Mouse (Mus musculus) bone marrow, adult 2 months (tissue): ENCODE data around the gene Hoxd10. TPM values are rescaled to one million over a fixed set of nuclear protein-coding genes. Genes with fewer than 3 reads are reported as not detected.

Experiments used
- H3K27ac ChIP-seq: fragments of 200-500 bp; 2 replicates; pipeline ENCODE4 v1.5.1; 2012; ENCODE audit warnings: low read depth, mild to moderate bottlenecking, control low read depth, inconsistent platforms, low read length; ENCODE audit not compliant: control insufficient read depth, poor library complexity, insufficient read depth
- H3K4me1 ChIP-seq: fragments of 200-500 bp; 2 replicates; pipeline ENCODE4 v1.6.1; 2011; ENCODE audit warnings: low read length; ENCODE audit not compliant: control insufficient read depth, insufficient read depth
- H3K4me3 ChIP-seq: fragments of 200-500 bp; replicated peaks from 2 replicates; pipeline ENCODE3; 2011; ENCODE audit warnings: mild to moderate bottlenecking, low read depth, low read length, control low read depth; ENCODE audit not compliant: control insufficient read depth
- CTCF ChIP-seq: fragments of 200-500 bp; IDR thresholded peaks from 2 replicates; pipeline ENCODE4 v1.5.1; 2011; ENCODE audit warnings: low read length, control low read depth; ENCODE audit not compliant: control insufficient read depth, insufficient read depth
- POLR2A ChIP-seq: fragments of 200-500 bp; IDR thresholded peaks from 2 replicates; pipeline ENCODE4 v1.6.1; 2011; ENCODE audit warnings: low read depth, mild to moderate bottlenecking, control low read depth, low read length, borderline replicate concordance; ENCODE audit not compliant: control insufficient read depth
- WGBS: fragments of 180-500 bp; shearing (Covaris S2); methylation state at CpG from one replicate; pipeline ENCODE4 v1.1.7; 2018; 5-methylcytosine and 5-hydroxymethylcytosine counted together
- polyA plus RNA-seq: library from polyadenylated mRNA; stranded (reverse); fragments of >200 nt; gene quantifications from 2 replicates; pipeline ENCODE4 v1.2.4, GENCODE M21; 2011; ENCODE audit warnings: low replicate concordance; ENCODE audit not compliant: missing spikeins, insufficient read depth, insufficient read length

Gene Hoxd10
- polyA plus RNA-seq, 1 experiment = not detected

DNA sequence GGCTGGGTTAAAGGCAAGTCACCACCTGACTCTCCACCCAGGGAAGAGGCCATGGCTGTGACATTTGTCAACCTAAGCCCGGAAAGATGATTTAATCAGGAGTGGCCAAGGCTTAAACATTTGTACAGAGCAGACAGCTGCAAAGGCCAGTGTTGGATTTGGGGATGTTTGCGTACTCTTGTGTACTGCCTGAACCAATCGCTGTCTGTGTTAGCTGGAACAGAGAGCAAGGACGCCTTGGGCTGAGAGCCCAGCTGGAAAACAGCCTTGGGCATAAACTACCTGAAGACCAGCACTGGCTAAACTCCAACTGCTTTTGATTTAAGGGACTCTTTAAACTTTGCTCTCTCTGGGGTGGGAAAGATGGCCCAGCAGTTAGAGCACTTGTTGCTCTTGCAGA lies 17.0 kb downstream of the Hoxd10 start:
- Histone ChIP-seq H3K4me3 (no peak overlapping the region), H3K4me1 (no peaks in the 10 kb centered on the region), H3K27ac (no peak overlapping the region)
- TF ChIP-seq CTCF (no peak), POLR2A (no peak)
- 66% methylated on average over 4 of the region's 4 CpGs for WGBS

DNA sequence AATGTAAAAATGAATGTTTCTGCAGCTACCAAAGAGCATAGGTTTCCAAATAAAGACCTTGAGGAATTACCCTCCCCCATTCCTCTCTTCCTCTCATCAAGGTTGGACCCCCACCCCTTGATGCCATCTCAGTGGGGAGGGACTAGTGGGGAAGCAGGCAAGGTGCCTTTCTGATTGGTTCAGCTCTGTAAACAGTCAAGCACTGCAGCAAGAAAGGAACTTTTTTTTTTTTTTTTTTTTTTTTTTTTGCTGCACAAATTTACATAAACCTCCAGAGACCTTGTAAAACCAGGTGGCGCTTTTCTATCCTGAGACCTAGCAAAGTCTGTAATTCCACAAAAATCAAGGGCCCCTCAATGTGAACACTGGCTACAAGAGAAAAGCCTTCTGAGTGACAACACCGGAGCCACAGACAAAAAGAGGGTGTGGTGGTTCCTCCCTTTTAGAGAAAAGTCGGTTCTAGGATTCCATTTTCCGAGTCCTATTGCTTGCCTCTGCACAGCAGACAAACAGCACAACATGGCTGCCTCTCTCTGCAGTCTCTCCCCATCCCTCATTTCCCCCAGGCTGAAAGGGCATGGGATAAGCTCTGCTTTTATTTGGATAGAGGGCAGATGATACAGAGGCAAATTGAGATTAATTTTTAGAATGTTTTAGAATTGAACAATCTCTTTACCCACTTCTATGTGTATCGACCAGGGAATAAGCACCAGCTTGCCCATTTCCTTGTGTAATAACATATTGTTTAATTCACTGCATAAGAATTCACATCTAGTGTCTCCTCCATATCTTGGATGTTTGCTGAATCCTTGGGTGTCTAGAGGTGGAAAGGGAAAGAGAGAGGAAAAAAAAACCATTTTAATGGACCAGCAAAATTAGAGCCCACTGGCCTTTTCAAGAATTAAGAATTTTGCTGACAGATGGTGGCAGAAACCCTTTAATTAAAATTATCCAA lies 18.0 kb downstream of the Hoxd10 start:
- Histone ChIP-seq H3K4me3 (no peak overlapping the region), H3K27ac (no peak overlapping the region), H3K4me1 (no peaks in the 10 kb centered on the region)
- no peak for TF ChIP-seq CTCF
- no peak for TF ChIP-seq POLR2A
- 18% methylated on average over 5 of the region's 5 CpGs for WGBS

DNA sequence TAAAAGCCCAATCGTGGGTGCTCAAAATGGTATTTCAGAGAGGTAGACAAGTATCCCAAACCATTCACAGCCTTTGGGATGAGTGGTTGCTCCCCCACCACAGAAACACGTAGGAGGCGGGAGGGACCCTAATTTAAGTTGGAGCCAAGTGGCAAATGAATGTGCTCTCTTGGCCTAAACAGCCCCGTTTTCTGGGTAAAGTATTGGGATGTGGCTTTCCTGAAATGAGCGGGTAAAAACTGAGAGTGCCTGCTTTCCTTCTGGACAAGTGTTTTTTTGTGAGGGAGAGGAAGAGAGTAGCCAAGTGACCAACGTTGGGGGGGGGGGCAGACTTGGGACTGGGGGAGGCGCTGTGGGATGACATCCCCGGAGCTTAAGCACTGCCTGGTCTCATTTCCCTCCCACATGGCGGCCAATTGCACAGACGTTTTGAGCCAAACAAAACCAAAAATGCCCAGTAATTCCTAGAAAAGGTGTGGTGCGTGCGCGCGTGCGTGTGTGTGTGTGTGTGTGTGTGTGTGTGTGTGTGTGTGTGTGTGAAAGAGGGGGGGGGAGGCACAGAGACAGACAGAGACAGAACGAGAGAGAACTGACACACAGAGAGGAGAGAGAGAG lies 19.3 kb downstream of the Hoxd10 start:
- no peak overlapping the region for H3K4me3 ChIP-seq
- TF ChIP-seq POLR2A = no peak
- no peak for TF ChIP-seq CTCF
- no peaks in the 10 kb centered on the region; the same call in 1 of the 2 replicates for H3K4me1 ChIP-seq
- no peak overlapping the region for H3K27ac ChIP-seq
- 10% methylated on average over 16 of the region's 16 CpGs for WGBS

DNA sequence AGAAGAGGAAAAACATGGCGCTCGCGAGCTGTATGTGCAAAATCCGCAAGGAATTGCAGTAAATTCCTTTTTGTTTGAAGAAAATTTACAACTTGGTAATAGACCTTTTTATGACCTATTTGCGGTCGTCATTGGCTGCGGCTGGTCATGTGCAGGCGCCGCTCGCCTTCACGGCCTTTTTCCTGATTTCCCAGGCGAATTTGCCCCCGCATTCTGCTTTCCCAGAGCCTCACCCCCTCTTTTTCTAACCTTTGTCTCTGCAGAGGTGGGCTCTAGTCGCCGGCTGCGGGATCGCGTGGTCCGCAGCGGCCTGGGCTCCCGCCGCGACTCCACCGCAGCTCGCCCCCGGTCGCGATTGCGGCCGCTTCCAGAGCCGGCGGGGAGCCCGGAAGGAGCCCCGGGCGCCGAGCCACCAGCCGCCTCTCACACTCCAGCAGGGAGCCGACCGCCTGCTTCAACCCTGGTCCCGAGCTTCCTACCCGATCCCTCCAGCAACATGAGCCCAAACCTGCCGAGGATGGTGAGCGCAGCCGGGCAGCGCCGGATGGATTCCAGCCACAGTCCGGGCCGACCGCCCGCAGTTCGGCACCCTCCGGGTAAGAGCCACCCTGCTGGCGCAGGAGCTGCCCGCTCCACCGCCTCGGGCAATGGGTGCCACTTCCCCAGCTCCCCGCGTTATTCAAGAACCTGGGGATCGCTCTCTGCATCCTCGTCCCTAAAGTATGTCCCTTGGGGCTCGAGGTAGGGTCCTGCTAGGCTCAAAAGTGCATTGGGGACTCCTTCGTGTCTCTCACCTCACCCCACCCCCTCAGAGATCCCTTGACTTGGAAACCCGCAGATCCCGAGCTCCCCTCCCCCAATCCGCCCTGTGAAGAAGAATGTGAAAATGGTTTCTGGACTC lies 20.2 kb downstream of the Hoxd10 start, which contains the start of the genes Hoxd3 and Hoxd4:
Hoxd3 (plus strand) TSS at position 207 of the 901 bp plus-strand sequence.
Hoxd4 (plus strand) TSS at position 209 of the 901 bp plus-strand sequence.
- WGBS = 3% methylated on average over 65 of the region's 65 CpGs
- TF ChIP-seq POLR2A (no peak), CTCF (no peak)
- Histone ChIP-seq H3K4me1 (no peaks in the 10 kb centered on the region; the same call in 1 of the 2 replicates), H3K4me3 (no peak within 1 kb of the TSS), H3K27ac (no peak within 1 kb of the TSS; the same call in 1 of the 2 replicates)

DNA sequence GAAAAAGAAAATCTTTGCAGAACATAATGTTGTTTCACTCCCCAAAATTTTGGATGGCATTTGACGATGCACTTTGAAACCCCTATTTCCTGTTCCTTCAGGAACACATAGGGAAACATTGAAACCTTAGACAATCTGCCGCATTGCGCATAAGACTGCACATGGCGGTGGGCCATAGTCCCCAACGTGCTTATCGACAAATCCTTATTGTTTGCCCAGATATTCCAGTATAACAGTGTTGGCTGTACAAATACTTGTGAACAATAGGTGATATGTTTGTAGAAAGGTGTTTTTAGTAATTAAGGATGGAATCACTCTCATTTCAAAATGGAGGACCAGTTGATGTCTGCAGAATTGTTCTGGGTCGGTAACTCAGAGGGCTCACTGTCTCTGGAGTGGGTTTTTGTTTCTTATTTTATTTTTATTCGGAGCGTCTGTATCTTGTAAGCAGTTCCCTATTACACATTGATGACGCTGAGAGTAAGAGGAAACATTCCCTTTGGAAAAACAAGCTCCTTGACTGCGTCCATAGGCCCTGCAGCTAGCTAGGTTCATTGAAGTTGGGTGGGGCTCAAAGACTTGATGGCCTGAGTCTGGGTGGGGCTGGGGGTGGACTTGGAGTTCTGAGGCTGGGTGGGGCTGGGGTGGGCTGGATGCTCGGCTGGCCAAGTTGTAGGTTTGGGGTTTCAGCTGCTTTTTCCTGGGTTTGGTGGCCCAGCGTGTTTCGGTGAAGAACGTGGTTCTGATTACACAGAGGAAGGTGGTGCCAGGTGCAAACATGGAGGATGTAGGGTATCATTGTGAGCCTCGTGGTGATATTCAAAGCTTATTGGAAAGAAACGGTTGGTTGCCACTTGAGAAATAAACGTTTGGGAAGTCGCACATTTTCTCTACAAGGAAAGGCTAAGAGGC lies 21.8 kb downstream of the Hoxd10 start:
- H3K27ac ChIP-seq = no peak overlapping the region
- WGBS = 22% methylated on average over 19 of the region's 19 CpGs
- TF ChIP-seq POLR2A (no peak), CTCF (no peak)
- H3K4me1 ChIP-seq = no peaks in the 10 kb centered on the region; the same call in 1 of the 2 replicates
- no peak overlapping the region for H3K4me3 ChIP-seq

DNA sequence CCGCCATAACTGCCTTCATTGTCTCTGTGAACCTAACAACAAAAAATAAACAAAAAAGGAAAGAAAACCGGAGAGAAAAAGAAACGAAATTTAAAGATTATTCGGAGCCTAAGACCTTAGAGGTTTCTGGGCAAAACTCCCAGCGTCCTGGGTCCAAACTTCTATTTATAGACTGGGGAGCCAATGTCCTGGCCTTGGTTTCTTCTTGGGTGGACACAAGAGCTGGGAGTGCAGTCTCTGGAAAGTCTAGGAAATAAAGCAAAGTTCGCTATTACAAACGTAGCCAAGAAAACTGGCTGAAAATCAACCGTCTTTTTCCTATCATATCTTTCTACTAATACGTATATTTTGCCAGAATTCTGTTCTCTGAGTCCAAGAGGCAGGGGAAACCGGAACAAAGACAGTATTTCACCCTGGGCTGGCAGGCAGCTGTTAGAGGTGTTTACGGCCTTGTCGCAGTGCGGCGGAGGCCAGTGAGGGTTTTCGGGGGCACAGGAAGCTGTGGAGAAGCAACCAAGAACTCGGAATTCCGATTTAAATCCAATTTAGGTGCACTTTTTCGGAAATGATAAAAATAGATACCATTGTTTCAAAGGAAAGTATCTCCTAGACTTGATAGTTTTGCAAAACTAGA lies 22.5 kb downstream of the Hoxd10 start:
- WGBS = 10% methylated on average over 18 of the region's 18 CpGs
- no peaks in the 10 kb centered on the region; the same call in 1 of the 2 replicates for H3K4me1 ChIP-seq
- no peak overlapping the region for H3K4me3 ChIP-seq
- TF ChIP-seq CTCF (no peak), POLR2A (no peak)
- H3K27ac ChIP-seq = no peak overlapping the region

DNA sequence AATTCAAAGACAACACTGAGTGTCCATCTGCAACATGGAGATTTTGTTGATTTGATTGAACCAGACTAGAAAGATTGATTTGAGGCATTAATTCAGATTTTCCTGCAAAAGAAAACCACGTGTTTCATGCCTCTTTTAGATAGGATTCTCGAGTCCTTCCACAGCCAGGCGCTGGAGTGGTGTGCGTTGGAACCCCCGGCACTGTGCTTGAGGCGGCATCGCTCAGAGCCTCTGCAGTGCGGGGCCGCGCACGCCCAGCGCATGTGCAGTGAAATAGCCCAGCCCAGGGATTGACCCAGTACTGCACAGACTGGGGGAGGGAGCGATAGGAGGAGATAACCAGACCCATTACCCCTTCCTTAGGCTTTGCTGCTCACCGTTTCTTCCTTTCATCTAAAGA lies 23.2 kb downstream of the Hoxd10 start:
- H3K4me3 ChIP-seq = no peak overlapping the region
- no peaks in the 10 kb centered on the region; the same call in 1 of the 2 replicates for H3K4me1 ChIP-seq
- 4% methylated on average over 14 of the region's 14 CpGs for WGBS
- no peak for TF ChIP-seq POLR2A
- TF ChIP-seq CTCF = no peak
- H3K27ac ChIP-seq = no peak overlapping the region; the same call in 1 of the 2 replicates
